Mouse (Mus musculus): Measurements from ENCODE around the gene Gfpt2. TPM values are rescaled to one million over a fixed set of nuclear protein-coding genes. Genes with fewer than 3 reads are reported as not detected.

Gene Gfpt2
- polyA plus RNA-seq, 1 experiment from 2014 or later = 4.9 TPM

- Histone ChIP-seq H3K4me1 (ENCODE audit: control insufficient read depth, insufficient read depth, low read length) (no peaks in the 10 kb centered on the region), H3K9me3 (ENCODE audit: control insufficient read depth, low read length) (no peaks in the 10 kb centered on the region), H3K9ac (replicated peaks; ENCODE audit: low read depth, low read length) (no peak overlapping the region), H3K36me3 (ENCODE audit: control insufficient read depth, insufficient read depth, low read length) (peaks cover 9% of the 10 kb centered on the region), H3K4me3 (ENCODE audit: low read depth, low read length) (no peak overlapping the region), H3K4me2 (ENCODE audit: low read depth, low read length) (no peak overlapping the region), H3K27ac (ENCODE audit: low read depth, low read length) (no peak overlapping the region), H3K27me3 (ENCODE audit: control insufficient read depth, insufficient read depth, low read length) (no peaks in the 10 kb centered on the region)
- ATAC-seq (ENCODE audit: low read depth) = no peak
- 89% methylated on average over 5 of the region's 5 CpGs for WGBS
These were observed 61.2 kb downstream of the Gfpt2 start for GRCm38 (mm10) chr11:49855144-49855543.

- H3K4me1 ChIP-seq (ENCODE audit: control insufficient read depth, insufficient read depth, low read length) = no peaks in the 10 kb centered on the region
- 90% methylated on average over 4 of the region's 4 CpGs for WGBS
- H3K27me3 ChIP-seq (ENCODE audit: control insufficient read depth, insufficient read depth, low read length) = no peaks in the 10 kb centered on the region
- no peaks in the 10 kb centered on the region for H3K36me3 ChIP-seq (ENCODE audit: control insufficient read depth, insufficient read depth, low read length)
- ATAC-seq (ENCODE audit: low read depth) = no peak
- no peak overlapping the region for H3K27ac ChIP-seq (ENCODE audit: low read depth, low read length)
- H3K4me2 ChIP-seq (ENCODE audit: low read depth, low read length) = no peak overlapping the region
- no peak overlapping the region for H3K9ac ChIP-seq (replicated peaks; ENCODE audit: low read depth, low read length)
- H3K9me3 ChIP-seq (ENCODE audit: control insufficient read depth, low read length) = no peaks in the 10 kb centered on the region
- H3K4me3 ChIP-seq (ENCODE audit: low read depth, low read length) = no peak overlapping the region
These were observed 67.2 kb downstream of the Gfpt2 start for GRCm38 (mm10) chr11:49861139-49861538.

GRCm38 (mm10) chr11:49863926-49864325 is 69.9 kb downstream of the Gfpt2 start:
- Histone ChIP-seq H3K9ac (replicated peaks; ENCODE audit: low read depth, low read length) (no peak overlapping the region), H3K4me2 (ENCODE audit: low read depth, low read length) (no peak overlapping the region), H3K4me1 (ENCODE audit: control insufficient read depth, insufficient read depth, low read length) (no peaks in the 10 kb centered on the region), H3K4me3 (ENCODE audit: low read depth, low read length) (no peak overlapping the region), H3K36me3 (ENCODE audit: control insufficient read depth, insufficient read depth, low read length) (peaks cover 7% of the 10 kb centered on the region), H3K9me3 (ENCODE audit: control insufficient read depth, low read length) (no peaks in the 10 kb centered on the region), H3K27me3 (ENCODE audit: control insufficient read depth, insufficient read depth, low read length) (no peaks in the 10 kb centered on the region), H3K27ac (ENCODE audit: low read depth, low read length) (no peak overlapping the region)
- no peak for ATAC-seq (ENCODE audit: low read depth)

- WGBS = 91% methylated on average over 5 of the region's 5 CpGs
- Histone ChIP-seq H3K9ac (replicated peaks; ENCODE audit: low read depth, low read length) (no peak overlapping the region), H3K9me3 (ENCODE audit: control insufficient read depth, low read length) (no peaks in the 10 kb centered on the region), H3K4me2 (ENCODE audit: low read depth, low read length) (no peak overlapping the region), H3K4me3 (ENCODE audit: low read depth, low read length) (no peak overlapping the region), H3K36me3 (ENCODE audit: control insufficient read depth, insufficient read depth, low read length) (peaks cover 19% of the 10 kb centered on the region), H3K27ac (ENCODE audit: low read depth, low read length) (no peak overlapping the region), H3K4me1 (ENCODE audit: control insufficient read depth, insufficient read depth, low read length) (no peaks in the 10 kb centered on the region), H3K27me3 (ENCODE audit: control insufficient read depth, insufficient read depth, low read length) (no peaks in the 10 kb centered on the region)
- no peak for ATAC-seq (ENCODE audit: low read depth)
These were observed 73.3 kb downstream of the Gfpt2 start for GRCm38 (mm10) chr11:49867320-49867719.

GRCm38 (mm10) chr11:49869762-49870161 is 75.8 kb downstream of the Gfpt2 start:
- Histone ChIP-seq H3K4me1 (ENCODE audit: control insufficient read depth, insufficient read depth, low read length) (no peaks in the 10 kb centered on the region), H3K4me3 (ENCODE audit: low read depth, low read length) (no peak overlapping the region), H3K4me2 (ENCODE audit: low read depth, low read length) (no peak overlapping the region), H3K36me3 (ENCODE audit: control insufficient read depth, insufficient read depth, low read length) (peaks cover 31% of the 10 kb centered on the region), H3K9ac (replicated peaks; ENCODE audit: low read depth, low read length) (no peak overlapping the region), H3K27me3 (ENCODE audit: control insufficient read depth, insufficient read depth, low read length) (no peaks in the 10 kb centered on the region), H3K27ac (ENCODE audit: low read depth, low read length) (no peak overlapping the region), H3K9me3 (ENCODE audit: control insufficient read depth, low read length) (no peaks in the 10 kb centered on the region)
- peak; percentile 41; the same call in 1 of the 2 replicates for ATAC-seq (ENCODE audit: low read depth)

- no peak overlapping the region for H3K27ac ChIP-seq (ENCODE audit: low read depth, low read length)
- peak; percentile 80 for ATAC-seq (ENCODE audit: low read depth)
These were observed 77.9 kb downstream of the Gfpt2 start for GRCm38 (mm10) chr11:49871914-49872313.

GRCm38 (mm10) chr11:49872779-49873178 is 78.8 kb downstream of the Gfpt2 start:
- Histone ChIP-seq H3K4me2 (ENCODE audit: low read depth, low read length) (no peak overlapping the region), H3K4me1 (ENCODE audit: control insufficient read depth, insufficient read depth, low read length) (peaks cover 8% of the 10 kb centered on the region; the same call in 1 of the 2 replicates), H3K9ac (replicated peaks; ENCODE audit: low read depth, low read length) (no peak overlapping the region), H3K36me3 (ENCODE audit: control insufficient read depth, insufficient read depth, low read length) (peaks cover 32% of the 10 kb centered on the region), H3K9me3 (ENCODE audit: control insufficient read depth, low read length) (no peaks in the 10 kb centered on the region), H3K27me3 (ENCODE audit: control insufficient read depth, insufficient read depth, low read length) (no peaks in the 10 kb centered on the region), H3K27ac (ENCODE audit: low read depth, low read length) (no peak overlapping the region), H3K4me3 (ENCODE audit: low read depth, low read length) (no peak overlapping the region)
- no peak for ATAC-seq (ENCODE audit: low read depth)
- WGBS = 97% methylated on average over 6 of the region's 6 CpGs

More at GRCm38 (mm10) chr11:49871914-49872313, 77.9 kb downstream of the Gfpt2 start:
- Histone ChIP-seq H3K27me3 (ENCODE audit: control insufficient read depth, insufficient read depth, low read length) (no peaks in the 10 kb centered on the region), H3K9me3 (ENCODE audit: control insufficient read depth, low read length) (no peaks in the 10 kb centered on the region), H3K36me3 (ENCODE audit: control insufficient read depth, insufficient read depth, low read length) (peaks cover 33% of the 10 kb centered on the region), H3K4me1 (ENCODE audit: control insufficient read depth, insufficient read depth, low read length) (peaks cover 3% of the 10 kb centered on the region; the same call in 1 of the 2 replicates), H3K4me2 (ENCODE audit: low read depth, low read length) (no peak overlapping the region), H3K4me3 (ENCODE audit: low read depth, low read length) (no peak overlapping the region), H3K9ac (replicated peaks; ENCODE audit: low read depth, low read length) (no peak overlapping the region)
- 61% methylated on average over 6 of the region's 6 CpGs for WGBS

GRCm38 (mm10) chr11:49876948-49877817 is 83.2 kb downstream of the Gfpt2 start:
- ATAC-seq (ENCODE audit: low read depth) = peak; percentile 63; the same call in 1 of the 2 replicates
- H3K27me3 ChIP-seq (ENCODE audit: control insufficient read depth, insufficient read depth, low read length) = no peaks in the 10 kb centered on the region
- H3K27ac ChIP-seq (ENCODE audit: low read depth, low read length) = peak overlapping the region; percentile 55; the same call in 1 of the 2 replicates
- 89% methylated on average over 8 of the region's 8 CpGs for WGBS
- no peak overlapping the region for H3K4me2 ChIP-seq (ENCODE audit: low read depth, low read length)
- peaks cover 32% of the 10 kb centered on the region for H3K36me3 ChIP-seq (ENCODE audit: control insufficient read depth, insufficient read depth, low read length)
- H3K4me1 ChIP-seq (ENCODE audit: control insufficient read depth, insufficient read depth, low read length) = peaks cover 8% of the 10 kb centered on the region; the same call in 1 of the 2 replicates
- 0 out of 2 replicates have a peak overlapping the region, but pooled peaks have one; percentile 7 for H3K9ac ChIP-seq (replicated peaks; ENCODE audit: low read depth, low read length)
- H3K4me3 ChIP-seq (ENCODE audit: low read depth, low read length) = no peak overlapping the region
- H3K9me3 ChIP-seq (ENCODE audit: control insufficient read depth, low read length) = no peaks in the 10 kb centered on the region

GRCm38 (mm10) chr11:49879950-49880642 is 86.1 kb downstream of the Gfpt2 start:
- Histone ChIP-seq H3K9ac (replicated peaks; ENCODE audit: low read depth, low read length) (no peak overlapping the region), H3K27ac (ENCODE audit: low read depth, low read length) (no peak overlapping the region), H3K27me3 (ENCODE audit: control insufficient read depth, insufficient read depth, low read length) (no peaks in the 10 kb centered on the region), H3K9me3 (ENCODE audit: control insufficient read depth, low read length) (no peaks in the 10 kb centered on the region), H3K36me3 (ENCODE audit: control insufficient read depth, insufficient read depth, low read length) (peaks cover 30% of the 10 kb centered on the region), H3K4me2 (ENCODE audit: low read depth, low read length) (no peak overlapping the region), H3K4me3 (ENCODE audit: low read depth, low read length) (no peak overlapping the region), H3K4me1 (ENCODE audit: control insufficient read depth, insufficient read depth, low read length) (peaks cover 8% of the 10 kb centered on the region; the same call in 1 of the 2 replicates)
- 91% methylated on average over 3 of the region's 3 CpGs for WGBS
- ATAC-seq (ENCODE audit: low read depth) = no peak
